Mouse (Mus musculus) hindbrain, embryonic 15.5 days (tissue): ENCODE results near the gene Cntn6. TPM values are rescaled to one million over a fixed set of nuclear protein-coding genes. Genes with fewer than 3 reads are reported as not detected.

Experiments
- ATAC-seq: fragments of 200-750 bp; cut with Nextera tagmentation; 2 replicates; pipeline ENCODE4 v1.8.0; 2017; ENCODE audit warnings: low read depth, moderate number of reproducible peaks, moderate TSS enrichment; ENCODE audit not compliant: low FRiP score
- H3K27ac ChIP-seq: fragments of 300-500 bp; sonication (generic); replicated peaks from 2 replicates; pipeline ENCODE4 v1.5.1; 2015; ENCODE audit warnings: mild to moderate bottlenecking, inconsistent platforms
- H3K27me3 ChIP-seq: fragments of 300-500 bp; sonication (generic); 2 replicates; pipeline ENCODE4 v1.6.1; 2015; ENCODE audit warnings: control low read depth, inconsistent platforms
- H3K36me3 ChIP-seq: fragments of 300-500 bp; sonication (generic); 2 replicates; pipeline ENCODE4 v1.6.1; 2015; ENCODE audit warnings: control low read depth, inconsistent platforms
- H3K4me1 ChIP-seq: fragments of 300-500 bp; sonication (generic); replicated peaks from 2 replicates; pipeline ENCODE4 v1.6.1; 2015; ENCODE audit warnings: control low read depth, inconsistent platforms
- H3K4me2 ChIP-seq: fragments of 300-500 bp; sonication (generic); 2 replicates; pipeline ENCODE4 v1.6.1; 2015; ENCODE audit warnings: moderate library complexity, mild to moderate bottlenecking, inconsistent platforms
- H3K4me3 ChIP-seq: fragments of 300-500 bp; sonication (generic); 2 replicates; pipeline ENCODE4 v1.5.1; 2015; ENCODE audit warnings: mild to moderate bottlenecking, inconsistent platforms
- H3K9ac ChIP-seq: fragments of 300-500 bp; sonication (generic); 2 replicates; pipeline ENCODE4 v1.6.1; 2015; ENCODE audit warnings: inconsistent platforms
- H3K9me3 ChIP-seq: fragments of 300-500 bp; sonication (generic); 2 replicates; pipeline ENCODE4 v1.6.1; 2016; ENCODE audit warnings: control low read depth, inconsistent platforms
- WGBS: fragments of 180-500 bp; shearing (Covaris S2); methylation state at CpG from one replicate; pipeline ENCODE4 v1.1.7; 2015; 5-methylcytosine and 5-hydroxymethylcytosine counted together
- polyA plus RNA-seq: library from polyadenylated mRNA; unstranded; fragments of >200 nt; fragmentation: Nextera tagmentation; extraction: Ambion mirVana; gene quantifications from 2 replicates; pipeline ENCODE4 v1.2.1, GENCODE M21; 2015

Gene Cntn6
- polyA plus RNA-seq, 1 experiment from 2014 or later, result 12.7 TPM

GRCm38 (mm10) chr6:104787502-104787901 is 294.9 kb downstream of the Cntn6 start:
- 60% methylated on average over 2 of the region's 2 CpGs for WGBS
- Histone ChIP-seq H3K4me1 (no peaks in the 10 kb centered on the region), H3K27ac (no peak overlapping the region), H3K27me3 (no peaks in the 10 kb centered on the region), H3K36me3 (no peaks in the 10 kb centered on the region), H3K9ac (no peak overlapping the region), H3K9me3 (no peaks in the 10 kb centered on the region), H3K4me2 (no peak overlapping the region), H3K4me3 (no peak overlapping the region)
- no peak for ATAC-seq

- H3K36me3 ChIP-seq, result no peaks in the 10 kb centered on the region
- H3K27me3 ChIP-seq, result no peaks in the 10 kb centered on the region
- H3K4me3 ChIP-seq, result no peak overlapping the region
- H3K9me3 ChIP-seq, result no peaks in the 10 kb centered on the region
- no peak overlapping the region for H3K27ac ChIP-seq
- H3K4me1 ChIP-seq, result no peaks in the 10 kb centered on the region
- no peak overlapping the region for H3K4me2 ChIP-seq
- no peak overlapping the region for H3K9ac ChIP-seq
- ATAC-seq, result no peak
- WGBS, result 64% methylated on average over 4 of the region's 4 CpGs
Observed at GRCm38 (mm10) chr6:104808526-104808925, 315.9 kb downstream of the Cntn6 start.

- H3K4me1 ChIP-seq, result no peaks in the 10 kb centered on the region
- H3K27ac ChIP-seq, result no peak overlapping the region
- H3K9ac ChIP-seq, result no peak overlapping the region
- ATAC-seq, result no peak
- no peak overlapping the region for H3K4me2 ChIP-seq
- H3K36me3 ChIP-seq, result no peaks in the 10 kb centered on the region
- no peak overlapping the region for H3K4me3 ChIP-seq
- H3K9me3 ChIP-seq, result no peaks in the 10 kb centered on the region
- 91% methylated on average over 2 of the region's 2 CpGs for WGBS
- no peaks in the 10 kb centered on the region for H3K27me3 ChIP-seq
Observed at GRCm38 (mm10) chr6:104815610-104816009, 323.0 kb downstream of the Cntn6 start.

DNA sequence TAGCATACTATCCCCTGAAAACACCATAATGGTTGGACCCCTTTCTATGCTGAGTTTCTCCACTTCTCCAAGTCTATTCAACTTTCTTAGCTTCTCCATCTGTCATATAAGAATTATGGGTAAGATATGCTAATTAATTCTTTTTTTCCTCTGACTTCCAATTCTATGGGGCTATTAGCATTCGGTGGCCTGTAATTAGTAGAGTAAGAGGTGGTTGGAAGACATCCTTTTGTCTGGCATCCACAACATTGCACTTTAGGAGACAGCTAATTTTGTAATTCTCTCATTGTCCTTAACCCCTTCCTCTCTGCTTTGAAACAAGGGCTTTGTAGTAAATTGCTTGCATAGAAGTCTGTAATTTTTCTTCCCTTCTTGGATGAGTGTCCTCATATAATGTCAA is 387.1 kb downstream of the Cntn6 start:
- H3K9me3 ChIP-seq, result no peaks in the 10 kb centered on the region
- no peaks in the 10 kb centered on the region for H3K36me3 ChIP-seq
- H3K27me3 ChIP-seq, result no peaks in the 10 kb centered on the region
- H3K4me3 ChIP-seq, result no peak overlapping the region
- H3K4me1 ChIP-seq, result no peaks in the 10 kb centered on the region
- no peak for ATAC-seq
- no peak overlapping the region for H3K27ac ChIP-seq
- H3K9ac ChIP-seq, result no peak overlapping the region
- 62% methylated on average over 1 of the region's 1 CpGs for WGBS
- no peak overlapping the region for H3K4me2 ChIP-seq

- Histone ChIP-seq H3K4me3 (no peak overlapping the region), H3K27me3 (no peaks in the 10 kb centered on the region), H3K4me1 (no peaks in the 10 kb centered on the region), H3K9me3 (no peaks in the 10 kb centered on the region), H3K9ac (no peak overlapping the region), H3K36me3 (no peaks in the 10 kb centered on the region), H3K4me2 (no peak overlapping the region), H3K27ac (no peak overlapping the region)
- ATAC-seq, result no peak
- WGBS, result 28% methylated on average over 2 of the region's 2 CpGs
Observed at GRCm38 (mm10) chr6:104884021-104884420, 391.4 kb downstream of the Cntn6 start.

- H3K4me2 ChIP-seq, result no peak overlapping the region
- ATAC-seq, result no peak
- H3K36me3 ChIP-seq, result no peaks in the 10 kb centered on the region
Observed at GRCm38 (mm10) chr6:104885829-104886228, 393.2 kb downstream of the Cntn6 start.

GRCm38 (mm10) chr6:104891071-104891470 is 398.5 kb downstream of the Cntn6 start:
- H3K4me1 ChIP-seq, result no peaks in the 10 kb centered on the region
- 90% methylated on average over 3 of the region's 3 CpGs for WGBS
- ATAC-seq, result no peak
- H3K4me3 ChIP-seq, result no peak overlapping the region
- no peak overlapping the region for H3K27ac ChIP-seq
- H3K9ac ChIP-seq, result no peak overlapping the region
- no peak overlapping the region for H3K4me2 ChIP-seq
- no peaks in the 10 kb centered on the region for H3K27me3 ChIP-seq
- H3K9me3 ChIP-seq, result no peaks in the 10 kb centered on the region
- H3K36me3 ChIP-seq, result no peaks in the 10 kb centered on the region

More at GRCm38 (mm10) chr6:104885829-104886228, 393.2 kb downstream of the Cntn6 start:
- no peaks in the 10 kb centered on the region for H3K4me1 ChIP-seq
- no peak overlapping the region for H3K4me3 ChIP-seq
- no peak overlapping the region for H3K9ac ChIP-seq
- no peak overlapping the region for H3K27ac ChIP-seq
- no peaks in the 10 kb centered on the region for H3K9me3 ChIP-seq
- no peaks in the 10 kb centered on the region for H3K27me3 ChIP-seq
